Mouse (Mus musculus): ENCODE measurements at regions not wholly inside any gene's neighbourhood (a gene's known extent, or its start where the extent isn't known, plus 50 kb on each side); places are given as distances from the start of the nearest gene placed in this dataset. TPM values are rescaled to one million over a fixed set of nuclear protein-coding genes. Genes with fewer than 3 reads are reported as not detected.

Small RNAs in the stretch of these regions (microRNA-seq; reads per million reads assigned to microRNA genes)
- gene Gm44495 = not detected

All from midbrain, embryonic 12.5 days (tissue).